Mouse (Mus musculus): ENCODE results near the gene Tbc1d8. TPM values are rescaled to one million over a fixed set of nuclear protein-coding genes. Genes with fewer than 3 reads are reported as not detected.
A peak's percentile ranks its signal among the peaks of the same experiment; 100 is the strongest.

Tbc1d8 gene
- total RNA-seq, 2 experiments from 2014 or later, result 4.6 to 6.3 TPM

DNA sequence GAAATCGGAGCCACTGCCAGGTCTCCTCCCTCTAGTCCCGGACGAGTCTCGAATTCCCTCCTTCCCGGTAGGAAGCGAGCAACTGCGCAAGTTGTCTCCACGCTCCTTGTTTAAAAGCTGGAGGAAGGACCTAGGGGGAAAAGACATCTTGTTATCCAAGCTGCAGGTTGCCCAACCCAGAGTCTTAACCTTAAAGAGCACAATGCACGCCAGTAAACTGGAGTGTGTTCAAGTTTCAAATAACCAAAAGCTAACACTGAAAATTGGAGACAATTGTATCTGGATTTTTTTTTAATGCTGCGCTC is 293 bp upstream of the Tbc1d8 start:
- no peak for DNase-seq

GRCm38 (mm10) chr1:39477064-39477463 is 1.5 kb downstream of the Tbc1d8 start:
- DNase-seq, result no peak

GRCm38 (mm10) chr1:39476341-39476740 is 2.2 kb downstream of the Tbc1d8 start:
- no peak for DNase-seq

DNA sequence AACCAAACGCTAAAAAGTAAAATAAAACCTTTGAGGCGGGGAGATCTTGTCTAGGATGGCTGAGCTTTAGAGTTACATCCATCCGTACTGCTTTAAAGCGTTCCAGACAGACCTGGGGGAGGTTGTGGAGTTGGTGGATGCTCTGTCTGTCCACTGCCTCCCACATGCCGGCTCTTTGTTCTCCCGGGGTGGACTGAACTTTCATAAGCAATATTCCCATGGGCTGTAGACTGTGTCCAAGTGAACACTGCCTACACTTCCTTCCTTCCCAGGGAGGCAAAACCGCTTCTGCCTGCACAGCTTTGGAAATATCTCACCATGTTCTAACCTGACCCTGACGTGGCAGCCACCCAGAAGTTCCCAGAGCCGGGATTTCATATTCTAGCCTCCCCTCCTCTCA is 4.0 kb downstream of the Tbc1d8 start:
- DNase-seq, result no peak

GRCm38 (mm10) chr1:39471298-39471902 is 7.2 kb downstream of the Tbc1d8 start:
- DNase-seq, result no peak

DNA sequence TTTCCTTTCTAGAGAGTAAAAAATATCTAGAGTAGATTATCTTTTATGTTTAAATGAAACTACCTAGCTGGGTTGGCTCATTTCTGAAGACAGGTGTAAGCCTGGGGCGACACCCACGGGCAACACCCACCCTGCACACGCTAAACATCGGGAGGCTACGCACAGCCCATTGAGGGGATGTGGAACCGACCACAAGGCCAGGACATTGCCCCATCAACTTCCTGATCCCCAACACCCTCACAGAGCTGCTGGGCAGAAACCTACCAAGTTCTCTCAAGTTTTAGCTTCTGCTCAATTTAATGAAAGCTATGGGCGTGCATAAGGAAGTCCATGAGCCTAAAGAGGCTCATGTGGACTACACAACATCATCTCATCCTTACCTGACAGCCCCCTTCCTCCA is 9.6 kb downstream of the Tbc1d8 start:
- DNase-seq, result no peak

DNA sequence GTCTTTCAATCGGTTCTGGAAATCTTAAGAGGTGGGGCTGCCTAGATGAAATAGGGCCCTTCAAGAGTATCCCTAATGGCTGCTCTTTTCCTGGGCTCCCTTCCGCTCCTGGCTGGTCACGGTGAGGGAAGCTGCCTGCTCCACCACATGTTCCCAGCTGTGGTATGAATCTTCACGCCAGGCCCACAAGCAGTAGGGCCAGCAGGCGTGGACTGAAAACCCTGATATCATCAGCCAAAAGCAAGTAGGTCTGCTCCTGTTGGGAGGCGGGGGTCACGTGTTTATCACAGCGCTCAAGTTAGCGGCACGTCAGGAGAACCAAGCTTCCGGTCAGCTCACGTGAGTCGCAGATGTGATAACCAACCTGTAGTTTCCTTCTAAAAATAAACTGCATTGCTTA is 12.0 kb downstream of the Tbc1d8 start:
- peak in 1 of 2 experiments; percentile 57 for DNase-seq

GRCm38 (mm10) chr1:39464760-39465159 is 13.8 kb downstream of the Tbc1d8 start:
- DNase-seq, result no peak

DNA sequence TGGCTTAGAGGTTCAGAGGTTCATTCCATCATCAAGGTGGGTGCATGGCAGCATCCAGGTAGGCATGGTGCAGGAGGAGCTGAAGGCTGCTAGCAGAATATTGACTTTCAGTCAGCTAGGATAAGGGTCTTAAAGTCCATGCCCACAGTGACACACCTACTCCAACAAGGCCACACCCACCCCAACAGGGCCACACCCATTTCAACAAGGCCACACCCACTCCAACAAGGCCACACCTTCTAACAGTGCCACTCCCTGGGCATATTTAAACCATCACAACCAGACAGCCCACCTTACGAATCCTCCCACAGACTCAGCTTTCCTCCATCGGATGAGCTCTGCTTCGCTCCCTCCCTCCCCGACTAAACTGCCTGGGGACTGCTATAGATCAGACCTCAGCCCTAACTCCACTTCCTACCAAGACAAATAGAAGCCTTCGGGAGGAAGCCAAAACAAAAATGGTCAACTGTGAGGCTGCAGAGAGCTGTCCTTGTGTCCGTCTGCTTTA is 15.6 kb downstream of the Tbc1d8 start:
- no peak for DNase-seq

DNA sequence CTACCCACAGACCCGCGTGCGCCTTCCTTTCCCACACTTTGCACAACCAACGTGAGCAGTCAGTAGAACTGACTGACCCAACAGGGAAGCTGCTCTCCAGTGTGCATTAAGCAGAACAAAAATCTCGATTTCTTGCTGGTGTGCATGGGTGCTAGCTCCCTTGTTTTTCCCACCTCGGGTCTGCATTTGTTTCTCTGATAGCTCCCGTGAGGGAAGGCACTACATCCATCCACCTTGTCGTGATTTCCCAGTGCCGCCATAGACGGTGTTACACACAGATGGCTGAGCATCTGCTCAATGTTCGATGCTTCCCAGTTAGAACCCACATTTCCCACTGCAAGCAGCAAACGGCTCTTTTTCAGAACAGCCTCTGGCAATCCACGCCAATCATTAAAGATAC is 16.5 kb downstream of the Tbc1d8 start:
- no peak for DNase-seq

DNA sequence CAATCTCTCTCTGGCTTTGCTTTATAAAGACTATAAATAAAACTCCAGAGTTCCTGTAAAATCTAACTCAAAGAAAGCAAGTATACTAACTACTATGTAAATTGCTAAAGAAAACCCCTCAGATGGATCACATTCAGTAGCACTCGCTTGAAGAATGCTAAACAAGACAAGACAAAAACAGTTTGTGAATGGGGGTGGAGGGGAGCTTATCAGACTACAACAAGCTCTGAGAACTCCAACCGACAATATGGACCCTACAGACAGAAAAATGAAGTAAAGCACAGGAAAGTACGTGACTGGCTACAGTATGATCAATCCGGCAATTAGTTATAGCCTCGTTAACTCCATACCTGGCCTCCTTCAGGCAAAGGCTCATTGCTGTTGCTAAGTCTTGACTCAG is 18.1 kb downstream of the Tbc1d8 start:
- DNase-seq, result no peak

DNA sequence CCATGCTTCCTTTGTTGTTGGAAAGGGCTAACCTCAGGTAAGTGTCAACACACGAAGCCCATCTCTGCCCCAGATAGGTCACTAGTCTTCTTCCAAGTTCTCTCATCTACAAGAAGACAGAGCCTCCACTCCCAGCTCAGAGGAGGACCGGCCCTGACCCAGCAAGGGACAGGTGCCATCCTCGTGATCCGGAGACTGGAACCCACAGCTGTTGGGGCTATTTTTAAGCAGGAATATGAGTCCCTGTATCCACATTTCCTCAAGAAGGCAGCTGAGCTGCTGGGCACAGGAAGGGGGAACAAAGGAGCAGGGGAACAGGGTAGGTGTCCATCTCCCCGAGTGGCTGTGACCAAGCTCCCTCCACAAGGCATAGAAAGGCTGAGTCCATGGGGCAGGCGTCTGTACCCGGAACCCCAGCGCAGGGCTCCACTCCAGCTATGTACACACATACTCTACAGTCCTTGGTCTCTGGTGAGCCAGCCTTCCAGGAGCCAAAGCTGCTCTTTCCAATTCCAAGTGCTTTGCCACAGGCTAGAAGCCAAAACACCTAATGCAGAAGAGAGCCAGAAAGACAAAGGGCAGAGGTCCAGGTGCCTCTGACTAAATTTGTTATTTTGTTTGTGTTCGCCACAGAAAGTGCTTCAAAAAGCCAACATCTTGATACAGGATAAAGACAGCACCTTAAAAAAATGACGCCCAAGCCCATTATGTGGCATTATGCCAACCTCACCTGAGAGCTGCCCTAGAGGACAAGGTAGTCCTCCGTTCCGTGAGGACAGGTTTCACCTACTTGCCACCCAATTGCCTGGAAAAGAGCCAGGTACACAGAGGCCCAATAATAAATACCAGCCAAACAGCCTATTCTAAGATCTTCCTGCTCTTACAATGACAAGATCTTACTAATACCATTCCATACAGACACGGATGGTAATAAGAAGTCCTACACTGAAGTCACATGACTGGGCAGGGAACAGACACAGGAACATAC is 20.4 kb downstream of the Tbc1d8 start:
- DNase-seq, result no peak

- no peak for DNase-seq
Observed at GRCm38 (mm10) chr1:39456421-39456853, 22.1 kb downstream of the Tbc1d8 start.

- DNase-seq, result no peak
Observed at GRCm38 (mm10) chr1:39455350-39456023, 23.1 kb downstream of the Tbc1d8 start.

DNA sequence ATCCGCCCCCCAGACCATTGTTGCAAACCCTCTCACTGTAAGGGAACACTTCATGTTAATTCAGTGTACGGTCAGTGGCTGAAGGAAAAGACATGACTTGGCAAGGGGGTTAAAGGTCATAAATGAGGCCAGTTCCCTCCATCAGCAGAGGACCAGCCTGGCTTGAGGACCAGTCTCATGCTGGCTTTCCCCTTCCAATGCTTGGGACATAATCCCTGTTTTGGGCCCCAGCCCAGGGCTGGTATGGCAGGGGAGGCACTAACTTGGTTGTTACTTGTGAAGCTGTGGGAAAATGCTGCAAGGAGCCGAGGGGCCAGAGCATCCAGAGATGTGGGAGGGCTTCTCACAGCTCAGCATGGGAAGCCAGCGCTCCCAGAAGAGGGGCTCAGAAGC is 23.8 kb downstream of the Tbc1d8 start:
- DNase-seq, result no peak

GRCm38 (mm10) chr1:39454108-39454782 is 24.3 kb downstream of the Tbc1d8 start:
- DNase-seq, result no peak

DNA sequence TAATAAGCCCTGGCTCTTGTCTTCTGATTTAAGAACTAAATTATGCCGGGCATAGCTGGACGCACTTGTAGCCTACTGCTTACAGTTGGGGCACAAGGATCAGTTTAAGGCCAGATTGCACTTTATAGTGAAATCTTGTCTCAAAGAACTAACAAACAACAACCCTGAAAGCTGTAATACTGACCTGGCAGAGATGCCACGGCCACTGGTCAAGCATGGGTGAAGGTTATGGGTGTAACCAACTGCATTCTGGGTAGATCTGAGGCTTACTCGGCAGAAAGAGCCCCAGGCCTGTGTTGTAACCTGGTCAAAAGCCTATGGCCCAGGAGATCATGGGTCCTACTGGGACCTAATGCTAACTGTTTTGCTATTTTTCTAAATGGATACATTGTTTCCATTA is 26.4 kb downstream of the Tbc1d8 start:
- no peak for DNase-seq

- no peak for DNase-seq
Observed at GRCm38 (mm10) chr1:39450069-39450728, 28.4 kb downstream of the Tbc1d8 start.

DNA sequence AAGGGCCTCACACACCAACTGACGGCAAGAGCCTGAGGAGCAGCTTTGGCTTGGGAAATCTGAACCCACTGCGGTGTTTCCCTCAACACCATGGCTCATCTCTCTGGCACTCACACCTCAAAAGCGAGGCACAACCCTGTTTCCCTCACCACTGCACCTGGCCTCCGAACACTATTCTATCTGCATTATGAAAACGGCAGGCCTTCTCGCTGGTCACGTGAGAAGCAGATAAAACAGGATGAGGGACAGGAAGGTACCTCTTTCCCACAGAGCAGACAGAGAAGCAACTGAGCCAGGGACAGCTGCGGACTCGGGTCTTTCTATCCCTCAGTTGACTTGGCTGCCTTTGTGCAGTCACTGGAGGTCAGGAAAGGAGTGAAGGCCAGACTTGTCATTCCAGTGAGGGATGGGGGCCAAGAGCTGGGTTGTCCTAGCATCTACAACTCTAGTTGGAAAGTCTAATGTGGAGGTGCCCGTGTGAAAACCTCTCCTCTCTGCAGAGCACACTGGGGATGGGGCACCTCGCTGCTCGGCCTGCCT is 29.2 kb downstream of the Tbc1d8 start:
- peak; percentile 45 to 49 for DNase-seq

GRCm38 (mm10) chr1:39448819-39449218 is 29.7 kb downstream of the Tbc1d8 start:
- no peak for DNase-seq

- no peak for DNase-seq
Observed at GRCm38 (mm10) chr1:39448238-39448637, 30.3 kb downstream of the Tbc1d8 start.

GRCm38 (mm10) chr1:39446178-39446577 is 32.4 kb downstream of the Tbc1d8 start:
- DNase-seq, result no peak
